ENCODE assay signal across 17 mouse cellular contexts in genomic region chr13:45718850-45719249, GRCm38 (mm10).
DNase-seq lines count a peak whose midpoint lies in the region; ATAC-seq and TF ChIP-seq lines count a peak whose summit lies in the region.
"Had no signal": no experiment of that assay in that cellular context is flagged by ENCODE, and none has a peak within 500 bp of the region (broad histone marks: within the 10 kb centered on the region; RNA-seq: fewer than 3 reads in every experiment).

No protein-coding gene starts in this region.

- no peak for TF ChIP-seq EP300 in CH12.LX (IDR thresholded peaks at IDR 0.05; ENCODE audit: low read length)

- no peak overlapping the region for H3K4me3 ChIP-seq in kidney, adult 2 months (ENCODE audit: insufficient read depth, low read depth, low read length)
- no peak overlapping the region for H3K4me3 ChIP-seq in kidney, embryonic 15.5 days (replicated peaks)
- H3K4me3 ChIP-seq in CH12.LX (replicated peaks in 1 of 3; ENCODE audit: low read depth in 2 of 3, low read length in 2 of 3, poor library complexity in 1 of 3), result no peak overlapping the region
- H3K4me3 ChIP-seq in myocyte, result no peak overlapping the region
- H3K4me3 ChIP-seq: hindbrain, embryonic 10.5 days; neural tube, embryonic 13.5 days had no signal

- H3K9me3 ChIP-seq in kidney, embryonic 15.5 days (replicated peaks), result no peaks in the 10 kb centered on the region
- no peaks in the 10 kb centered on the region for H3K9me3 ChIP-seq in CH12.LX (replicated peaks; ENCODE audit: low read length)
- H3K9me3 ChIP-seq: hindbrain, embryonic 10.5 days; neural tube, embryonic 13.5 days had no signal

- no peaks in the 10 kb centered on the region for H3K27me3 ChIP-seq in kidney, adult 2 months (replicated peaks; ENCODE audit: control insufficient read depth, insufficient read depth, low read length)
- H3K27me3 ChIP-seq in kidney, embryonic 15.5 days, result no peaks in the 10 kb centered on the region
- no peaks in the 10 kb centered on the region for H3K27me3 ChIP-seq in CH12.LX (replicated peaks)
- no peaks in the 10 kb centered on the region for H3K27me3 ChIP-seq in myocyte (ENCODE audit: control insufficient read depth, insufficient read depth, insufficient read length)
- H3K27me3 ChIP-seq: neural tube, embryonic 13.5 days had no signal

- ATAC-seq in kidney, embryonic 15.5 days (replicated peaks; ENCODE audit: low FRiP score), result no peak
- ATAC-seq: CD4-positive, CD25-positive, alpha-beta regulatory T cell, adult 4 months had no signal

- no peak for TF ChIP-seq POLR2A in kidney, adult 2 months (IDR thresholded peaks at IDR 0.05; ENCODE audit: low read depth, low read length)
- no peak for TF ChIP-seq POLR2A in CH12.LX (IDR thresholded peaks at IDR 0.05; ENCODE audit: low read depth, low read length)
- no peak for TF ChIP-seq POLR2A in brain, embryonic 14.5 days (IDR thresholded peaks at IDR 0.05; ENCODE audit: borderline replicate concordance, extremely low read depth, insufficient read depth, insufficient read length, poor library complexity, severe bottlenecking)
- no peak for TF ChIP-seq POLR2A in myocyte (IDR thresholded peaks at IDR 0.05; ENCODE audit: insufficient read length, low read depth)

- no peak overlapping the region for H3K4me2 ChIP-seq in kidney, embryonic 15.5 days
- H3K4me2 ChIP-seq in CH12.LX (ENCODE audit: insufficient read depth, low read depth, poor library complexity, severe bottlenecking), result no peak overlapping the region
- no peak overlapping the region for H3K4me2 ChIP-seq in myocyte (ENCODE audit: low read depth)
- H3K4me2 ChIP-seq: neural tube, embryonic 13.5 days had no signal

- no peak for TF ChIP-seq RAD21 in CH12.LX (IDR thresholded peaks at IDR 0.05; ENCODE audit: low read depth, low read length)

- H3K79me2 ChIP-seq in CH12.LX (replicated peaks; ENCODE audit: control insufficient read depth, extremely low read depth, insufficient read depth, poor library complexity, severe bottlenecking) (peaks cover 3% of the 10 kb centered on the region; the same call in 1 of the 2 replicates), myocyte (ENCODE audit: control insufficient read depth, insufficient read depth) (no peaks in the 10 kb centered on the region)

- in situ Hi-C loops in CH12.LX (cut with MboI; ENCODE audit: low pct_ligation_motif_present, low pct_unique_long_range_greater_than_20kb, low sequenced_read_pairs), result no loop called here

- H3K36me3 ChIP-seq in kidney, adult 2 months (ENCODE audit: control insufficient read depth, insufficient read depth, low read length), result no peaks in the 10 kb centered on the region
- no peaks in the 10 kb centered on the region for H3K36me3 ChIP-seq in kidney, embryonic 15.5 days
- H3K36me3 ChIP-seq in CH12.LX (replicated peaks in 1 of 2; ENCODE audit: control insufficient read depth in 1 of 2, insufficient read depth in 1 of 2, low read length in 1 of 2), result peaks cover 12 to 80% of the 10 kb centered on the region in 2 experiments
- no peaks in the 10 kb centered on the region for H3K36me3 ChIP-seq in myocyte (ENCODE audit: control insufficient read depth, insufficient read depth)
- H3K36me3 ChIP-seq: hindbrain, embryonic 10.5 days; neural tube, embryonic 13.5 days had no signal

- H3K9ac ChIP-seq in kidney, embryonic 15.5 days, result no peak overlapping the region
- H3K9ac ChIP-seq in CH12.LX (ENCODE audit: insufficient read depth, low read depth), result no peak overlapping the region
- H3K9ac ChIP-seq: neural tube, embryonic 13.5 days had no signal

- no peak overlapping the region for H3K27ac ChIP-seq in kidney, adult 2 months (ENCODE audit: insufficient read depth, low read depth, low read length)
- H3K27ac ChIP-seq in kidney, embryonic 15.5 days, result no peak overlapping the region
- no peak overlapping the region for H3K27ac ChIP-seq in CH12.LX (ENCODE audit: insufficient read depth, low read depth)
- H3K27ac ChIP-seq: hindbrain, embryonic 10.5 days; macrophage; neural tube, embryonic 13.5 days had no signal

- peak; percentile 26 for DNase-seq in kidney, adult 2 months
- peak; percentile 34 for DNase-seq in CH12.LX (ENCODE audit: extremely low read depth)
- DNase-seq in brain, embryonic 14.5 days (ENCODE audit: low read depth), result peak; percentile 27
- DNase-seq in layer of hippocampus, adult 11-12 months (ENCODE audit: low spot score), result no peak
- no peak for DNase-seq in retina, postnatal 1 day
- no peak for DNase-seq in thymus, postnatal 36 days
- DNase-seq: adrenal gland, postnatal 10 days; cerebellum, postnatal 25 days; kidney, adult 11 months; midbrain, embryonic 14.5 days; spleen, adult 18-20 months had no signal

- H3K4me1 ChIP-seq in kidney, adult 2 months (ENCODE audit: control insufficient read depth, insufficient read depth, low read length), result 0 out of 2 replicates have a peak, but pooled peaks cover 3% of the 10 kb centered on the region
- peaks cover 12% of the 10 kb centered on the region for H3K4me1 ChIP-seq in kidney, embryonic 15.5 days
- peaks cover 3 to 13% of the 10 kb centered on the region in 2 experiments; a peak in 2 of 4 replicates for H3K4me1 ChIP-seq in CH12.LX (ENCODE audit: control insufficient read depth in 1 of 2, insufficient read depth in 2 of 2)
- H3K4me1 ChIP-seq: hindbrain, embryonic 10.5 days; neural tube, embryonic 13.5 days had no signal

- 52% methylated on average over 3 of the region's 3 CpGs for WGBS in kidney, adult 2 months
- WGBS in kidney, embryonic 15.5 days, result 46% methylated on average over 3 of the region's 3 CpGs

- no peak overlapping the region for H3ac ChIP-seq in myocyte (ENCODE audit: control insufficient read depth, insufficient read length)

- dilution Hi-C loops in CH12.LX (cut with MboI; ENCODE audit: extremely low pct_ligation_motif_present, extremely low pct_unique_long_range_greater_than_20kb, low sequenced_read_pairs), result no loop called here

- no peak for TF ChIP-seq CTCF in kidney, adult 2 months (conservative IDR thresholded peaks at IDR 0.05; ENCODE audit: insufficient read depth, insufficient read length, low read depth, low read length)
- no peak for TF ChIP-seq CTCF in CH12.LX (conservative IDR thresholded peaks at IDR 0.05 in 1 of 2, IDR thresholded peaks at IDR 0.05 in 1 of 2; ENCODE audit: low read depth in 2 of 2, low read length in 2 of 2)
- TF ChIP-seq CTCF in brain, embryonic 14.5 days (IDR thresholded peaks at IDR 0.05; ENCODE audit: borderline replicate concordance, extremely low read depth, insufficient read depth, insufficient read length), result no peak

TF ChIP-seq in CH12.LX, 34 proteins besides CTCF, POLR2A, EP300 and RAD21:
- TF ChIP-seq MEF2A (IDR thresholded peaks at IDR 0.05; ENCODE audit: borderline replicate concordance, low read depth, low read length) (no peak), MAX (IDR thresholded peaks at IDR 0.05; ENCODE audit: low read length) (no peak), USF1 (IDR thresholded peaks at IDR 0.05; ENCODE audit: low read depth, low read length) (peak; percentile 43), MAZ (IDR thresholded peaks at IDR 0.05; ENCODE audit: low read depth, low read length) (no peak)
TF ChIP-seq in CH12.LX: peak in this region for 1.

TF ChIP-seq in myocyte, 11 proteins besides CTCF, POLR2A, EP300 and RAD21:
- TF ChIP-seq USF1 (IDR thresholded peaks at IDR 0.05; ENCODE audit: low read depth) (peak; percentile 76), REST (IDR thresholded peaks at IDR 0.05; ENCODE audit: insufficient read depth, insufficient read length) (no peak), SRF (IDR thresholded peaks at IDR 0.05; ENCODE audit: control insufficient read depth, insufficient read length, low read depth) (no peak), MYOD1 (IDR thresholded peaks at IDR 0.05; ENCODE audit: control insufficient read depth in 1 of 3, insufficient read length in 2 of 3, low read depth in 2 of 3) (no peak), MAX (IDR thresholded peaks at IDR 0.05; ENCODE audit: low read depth) (no peak), TCF12 (IDR thresholded peaks at IDR 0.05; ENCODE audit: insufficient read depth, poor library complexity, severe bottlenecking) (no peak), POLR2AphosphoS2 (IDR thresholded peaks at IDR 0.05; ENCODE audit: insufficient read length, low read depth) (no peak)

Comparison
In these comparisons a context has a peak if more than half of its experiments do, and no peak if none do; other contexts are left out.
1. DNase-seq: peak in kidney, adult 2 months (single experiment), CH12.LX (single experiment) and brain, embryonic 14.5 days (single experiment); none in layer of hippocampus, adult 11-12 months (single experiment), retina, postnatal 1 day (single experiment) and thymus, postnatal 36 days (0 of 2).